Mouse (Mus musculus) testis, adult 2 months (tissue): ENCODE measurements around the gene Kat6b.

Experiments
- CTCF ChIP-seq: fragments of 200-500 bp; IDR thresholded peaks from 2 replicates; pipeline ENCODE4 v1.5.1; 2012; ENCODE audit warnings: low read depth, mild to moderate bottlenecking, inconsistent platforms, low read length, moderate library complexity; ENCODE audit not compliant: control insufficient read depth, insufficient read depth, insufficient replicate concordance
- POLR2A ChIP-seq: fragments of 200-500 bp; IDR thresholded peaks from 2 replicates; pipeline ENCODE4 v1.6.1; 2012; ENCODE audit warnings: low read depth, mild to moderate bottlenecking, inconsistent platforms, low read length, moderate library complexity; ENCODE audit not compliant: control insufficient read depth

GRCm38 (mm10) chr14:21522312-21522978 lies 41.2 kb downstream of the Kat6b start:
- no peak for TF ChIP-seq CTCF
- TF ChIP-seq POLR2A, result no peak
